Mouse (Mus musculus): ENCODE results near the gene Rpl23a.

DNA sequence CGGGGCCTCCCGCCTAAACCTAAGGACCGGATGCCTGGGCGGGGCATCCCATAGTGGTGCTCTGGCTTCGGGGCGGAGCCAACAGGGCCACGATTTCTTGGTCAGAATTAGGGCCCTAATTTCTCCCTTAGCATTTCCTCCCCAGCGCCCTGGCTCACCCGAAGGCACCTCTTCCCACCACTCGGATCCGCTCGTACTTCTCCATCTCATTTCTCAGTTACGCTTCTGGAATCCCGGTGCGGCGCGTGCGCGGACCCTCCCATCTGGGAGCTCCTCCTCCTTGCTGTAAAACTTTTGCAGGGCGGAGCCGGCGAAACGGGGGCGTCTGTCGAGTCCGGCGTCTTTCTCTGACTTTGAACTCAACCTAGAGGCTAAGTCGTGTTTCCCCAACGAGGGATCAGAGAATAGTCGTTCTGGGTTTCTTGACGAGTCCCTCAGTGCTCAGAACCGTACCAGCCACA is 7.0 kb downstream of the Rpl23a start, which contains the start of the genes Nek8 and Tlcd1:
- TF ChIP-seq GATA2 (IDR thresholded peaks at IDR 0.05; ENCODE audit: borderline replicate concordance, low read depth, low read length) = no peak
- no peak for TF ChIP-seq CTCF (IDR thresholded peaks at IDR 0.05; ENCODE audit: low read depth, low read length)
- no peak for TF ChIP-seq POLR2AphosphoS5 (IDR thresholded peaks at IDR 0.05; ENCODE audit: insufficient replicate concordance, low read depth, low read length)
